Mouse (Mus musculus): ENCODE data around the gene Nudt1. TPM values are rescaled to one million over a fixed set of nuclear protein-coding genes. Genes with fewer than 3 reads are reported as not detected.

Nudt1 gene
- total and polyA plus RNA-seq, 3 experiments = 69.6 to 77.2 TPM; not detected in 1

DNA sequence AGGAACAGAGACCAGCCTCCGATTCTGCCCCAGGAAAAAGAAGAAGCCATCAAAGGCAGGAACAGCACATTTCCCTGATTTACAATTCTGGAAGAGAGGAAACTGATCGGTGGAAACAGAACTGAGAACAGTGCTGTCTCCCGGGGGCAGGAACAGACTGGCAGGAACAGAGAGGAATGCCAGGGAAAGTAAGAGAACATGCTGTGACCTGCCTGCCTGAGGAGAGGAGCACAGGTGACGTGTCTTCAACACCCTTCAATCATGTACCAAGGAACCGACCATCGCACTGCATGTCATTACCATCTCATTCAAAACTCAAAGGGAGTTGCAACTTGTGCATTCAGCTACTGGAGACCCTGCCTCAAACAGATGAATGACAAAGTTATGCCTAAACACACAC, 44.7 kb upstream of the Nudt1 start:
- DNase-seq (ENCODE audit: low read depth, low spot score) = no peak
- H3K4me3 ChIP-seq (ENCODE audit: control insufficient read depth in 1 of 2, insufficient read depth in 1 of 2, low read depth in 2 of 2, low read length in 2 of 2) = no peak overlapping the region
- no peak overlapping the region for H3K27ac ChIP-seq (ENCODE audit: control insufficient read depth, low read depth, low read length)
- no peaks in the 10 kb centered on the region for H3K27me3 ChIP-seq (ENCODE audit: control insufficient read depth in 1 of 2, insufficient read depth in 2 of 2, low read length in 2 of 2)
- no peaks in the 10 kb centered on the region for H3K79me2 ChIP-seq (ENCODE audit: control insufficient read depth, insufficient read depth, low read length, poor library complexity)
- no peaks in the 10 kb centered on the region for H3K4me1 ChIP-seq (ENCODE audit: control insufficient read depth in 1 of 2, insufficient read depth in 2 of 2, low read length in 2 of 2)
- H3K9me3 ChIP-seq (replicated peaks; ENCODE audit: insufficient read depth, low read length) = no peaks in the 10 kb centered on the region
- no peak overlapping the region for H3K9ac ChIP-seq (ENCODE audit: control insufficient read depth, low read depth, low read length, poor library complexity, severe bottlenecking)
- H3K36me3 ChIP-seq (ENCODE audit: control insufficient read depth in 1 of 2, insufficient read depth in 2 of 2, low read length in 2 of 2) = peaks cover 0 to 7% of the 10 kb centered on the region in 2 experiments; a peak in 1 of 4 replicates
- no peak for TF ChIP-seq MYB (IDR thresholded peaks at IDR 0.05; ENCODE audit: low read depth, low read length)
- no peak for TF ChIP-seq BHLHE40 (IDR thresholded peaks at IDR 0.05; ENCODE audit: borderline replicate concordance, low read depth, low read length)

DNA sequence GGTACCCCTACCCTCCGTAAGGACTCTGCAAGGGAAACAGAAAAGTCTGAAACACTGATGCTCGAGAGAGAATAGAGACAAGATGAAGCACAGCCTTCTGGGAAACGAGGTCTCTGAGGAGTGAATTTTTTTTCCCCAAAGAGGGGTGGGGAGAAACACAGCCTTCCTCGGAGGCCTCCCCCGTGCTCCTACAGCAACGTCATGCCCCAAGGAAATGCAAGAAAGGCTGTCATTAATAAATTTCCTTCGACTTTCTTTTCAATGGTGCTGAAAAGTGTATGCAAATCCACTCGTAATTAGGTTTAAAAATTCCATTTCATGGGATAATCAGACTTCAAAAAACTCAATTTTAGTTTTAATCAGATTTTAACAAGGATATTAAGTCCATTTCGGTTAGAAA, 41.3 kb upstream of the Nudt1 start:
- no peaks in the 10 kb centered on the region for H3K79me2 ChIP-seq (ENCODE audit: control insufficient read depth, insufficient read depth, low read length, poor library complexity)
- no peak overlapping the region for H3K9ac ChIP-seq (ENCODE audit: control insufficient read depth, low read depth, low read length, poor library complexity, severe bottlenecking)
- H3K27ac ChIP-seq (ENCODE audit: control insufficient read depth, low read depth, low read length) = no peak overlapping the region
- H3K27me3 ChIP-seq (ENCODE audit: control insufficient read depth in 1 of 2, insufficient read depth in 2 of 2, low read length in 2 of 2) = no peaks in the 10 kb centered on the region
- TF ChIP-seq CHD1 (IDR thresholded peaks at IDR 0.05; ENCODE audit: low read depth, low read length) (no peak), ZNF384 (IDR thresholded peaks at IDR 0.05; ENCODE audit: low read depth, low read length) (no peak), MAFK (IDR thresholded peaks at IDR 0.05; ENCODE audit: borderline replicate concordance, low read depth, low read length) (no peak), RAD21 (IDR thresholded peaks at IDR 0.05; ENCODE audit: low read depth, low read length) (no peak), CHD2 (IDR thresholded peaks at IDR 0.05; ENCODE audit: low read length) (no peak)
- H3K4me3 ChIP-seq (ENCODE audit: control insufficient read depth in 1 of 2, insufficient read depth in 1 of 2, low read depth in 2 of 2, low read length in 2 of 2) = no peak overlapping the region
- peaks cover 0 to 5% of the 10 kb centered on the region in 2 experiments; a peak in 1 of 4 replicates for H3K36me3 ChIP-seq (ENCODE audit: control insufficient read depth in 1 of 2, insufficient read depth in 2 of 2, low read length in 2 of 2)
- H3K4me1 ChIP-seq (ENCODE audit: control insufficient read depth in 1 of 2, insufficient read depth in 2 of 2, low read length in 2 of 2) = no peaks in the 10 kb centered on the region
- DNase-seq (ENCODE audit: low read depth, low spot score) = no peak
- H3K9me3 ChIP-seq (replicated peaks; ENCODE audit: insufficient read depth, low read length) = no peaks in the 10 kb centered on the region

DNA sequence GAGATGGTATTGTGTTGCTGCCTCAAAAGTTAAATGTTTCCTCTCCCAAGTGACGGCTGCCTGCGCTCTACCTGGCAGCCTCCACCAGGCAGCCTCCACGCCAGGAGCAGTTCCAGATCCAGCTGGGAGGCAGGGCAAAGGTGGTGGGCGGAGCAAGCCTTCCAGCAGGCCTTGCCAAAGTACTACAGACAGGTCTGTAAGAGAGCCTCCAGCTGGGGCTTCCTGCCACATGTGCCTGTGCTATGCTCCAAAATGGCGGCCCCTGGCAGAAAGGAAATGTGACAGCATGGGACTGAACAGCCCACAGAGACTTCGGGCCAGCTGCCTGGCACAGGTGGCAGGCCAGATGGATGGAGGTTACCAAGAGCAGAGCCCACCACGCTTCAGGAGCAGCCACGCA, 39.1 kb upstream of the Nudt1 start:
- no peak for DNase-seq (ENCODE audit: low read depth, low spot score)
- H3K4me3 ChIP-seq (ENCODE audit: control insufficient read depth in 1 of 2, insufficient read depth in 1 of 2, low read depth in 2 of 2, low read length in 2 of 2) = no peak overlapping the region
- H3K36me3 ChIP-seq (ENCODE audit: control insufficient read depth in 1 of 2, insufficient read depth in 2 of 2, low read length in 2 of 2) = peaks cover 0 to 9% of the 10 kb centered on the region in 2 experiments; a peak in 1 of 4 replicates
- H3K27me3 ChIP-seq (ENCODE audit: control insufficient read depth in 1 of 2, insufficient read depth in 2 of 2, low read length in 2 of 2) = no peaks in the 10 kb centered on the region
- H3K9me3 ChIP-seq (replicated peaks; ENCODE audit: insufficient read depth, low read length) = no peaks in the 10 kb centered on the region
- no peaks in the 10 kb centered on the region for H3K79me2 ChIP-seq (ENCODE audit: control insufficient read depth, insufficient read depth, low read length, poor library complexity)
- no peak for TF ChIP-seq SMC3 (IDR thresholded peaks at IDR 0.05; ENCODE audit: low read depth, low read length)
- H3K9ac ChIP-seq (ENCODE audit: control insufficient read depth, low read depth, low read length, poor library complexity, severe bottlenecking) = no peak overlapping the region
- H3K27ac ChIP-seq (ENCODE audit: control insufficient read depth, low read depth, low read length) = no peak overlapping the region
- H3K4me1 ChIP-seq (ENCODE audit: control insufficient read depth in 1 of 2, insufficient read depth in 2 of 2, low read length in 2 of 2) = no peaks in the 10 kb centered on the region

DNA sequence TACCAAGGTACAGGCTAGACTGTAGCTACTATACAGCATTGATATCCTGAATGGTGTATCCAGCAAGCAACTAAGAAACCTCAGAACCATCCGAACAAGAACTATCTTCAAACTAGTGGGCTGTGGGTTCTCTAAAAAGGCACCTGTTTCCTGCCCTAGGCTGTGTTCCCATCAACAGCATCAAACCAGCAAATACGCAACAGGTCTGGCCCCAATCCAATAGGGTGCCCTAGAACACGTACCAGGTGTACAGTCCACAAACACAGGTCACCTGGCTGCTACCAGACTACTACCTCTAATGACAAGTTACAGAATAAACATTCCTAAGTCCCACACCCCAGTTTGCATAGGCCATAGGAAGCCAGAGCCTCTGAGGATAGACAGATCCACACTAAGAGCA, 38.6 kb upstream of the Nudt1 start:
- Histone ChIP-seq H3K9ac (ENCODE audit: control insufficient read depth, low read depth, low read length, poor library complexity, severe bottlenecking) (no peak overlapping the region), H3K79me2 (ENCODE audit: control insufficient read depth, insufficient read depth, low read length, poor library complexity) (no peaks in the 10 kb centered on the region), H3K4me1 (ENCODE audit: control insufficient read depth in 1 of 2, insufficient read depth in 2 of 2, low read length in 2 of 2) (no peaks in the 10 kb centered on the region), H3K9me3 (replicated peaks; ENCODE audit: insufficient read depth, low read length) (no peaks in the 10 kb centered on the region), H3K36me3 (ENCODE audit: control insufficient read depth in 1 of 2, insufficient read depth in 2 of 2, low read length in 2 of 2) (peaks cover 0 to 9% of the 10 kb centered on the region in 2 experiments; a peak in 1 of 4 replicates), H3K27ac (ENCODE audit: control insufficient read depth, low read depth, low read length) (no peak overlapping the region), H3K4me3 (ENCODE audit: control insufficient read depth in 1 of 2, insufficient read depth in 1 of 2, low read depth in 2 of 2, low read length in 2 of 2) (no peak overlapping the region), H3K27me3 (ENCODE audit: control insufficient read depth in 1 of 2, insufficient read depth in 2 of 2, low read length in 2 of 2) (no peaks in the 10 kb centered on the region)
- TF ChIP-seq GATA1 (IDR thresholded peaks at IDR 0.05; ENCODE audit: low read depth, low read length) (no peak), TCF12 (IDR thresholded peaks at IDR 0.05; ENCODE audit: low read depth, low read length) (no peak)
- DNase-seq (ENCODE audit: low read depth, low spot score) = no peak

All from MEL (cell line).